Mouse (Mus musculus) spleen, postnatal 14 days (tissue): ENCODE measurements around the gene Thsd4.
A peak's percentile ranks its signal among the peaks of the same experiment; 100 is the strongest.

ENCODE experiments used
- DNase-seq, 2 experiments: peaks; one replicate each; pipeline ENCODE4 v3.0.0; 2021 to 2022; ENCODE audit warnings: low spot score in 2 of 2

Gene Thsd4

DNA sequence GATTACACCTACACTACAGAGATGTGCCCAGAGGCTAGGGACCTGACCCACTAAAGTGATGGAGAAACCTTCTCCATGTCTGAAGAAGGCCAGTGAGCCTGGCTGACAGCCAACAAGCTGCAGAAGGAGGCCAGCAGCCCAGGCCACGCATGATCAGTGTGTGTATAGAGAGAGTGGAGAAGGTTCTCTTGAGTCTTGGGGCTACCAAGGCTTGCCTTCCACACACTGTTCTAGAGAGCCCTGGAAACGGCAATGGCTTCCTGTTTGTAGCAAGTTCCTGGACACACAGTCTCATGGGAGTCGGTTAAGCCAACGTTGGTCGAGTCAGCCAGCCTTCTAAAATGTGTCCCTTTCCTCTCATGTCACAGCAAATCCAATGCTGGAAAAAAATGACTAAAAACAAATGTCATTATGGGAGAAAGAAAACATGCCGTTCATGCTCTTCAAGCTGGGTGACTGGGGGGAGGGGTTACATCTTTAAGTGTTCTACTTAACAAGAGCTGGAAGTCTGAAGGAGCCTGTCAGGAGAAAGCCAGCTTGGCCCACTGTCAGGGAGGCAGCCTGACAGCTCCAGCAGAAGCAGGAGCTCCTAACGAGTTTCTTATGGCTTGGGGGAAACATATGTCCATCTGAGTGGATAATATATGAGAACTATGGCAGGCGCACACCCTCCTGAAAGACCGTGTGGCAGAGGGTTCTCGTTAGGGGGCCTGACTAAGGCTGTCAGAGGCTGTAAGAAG is 257.1 kb downstream of the Thsd4 start:
- no peak for DNase-seq

DNA sequence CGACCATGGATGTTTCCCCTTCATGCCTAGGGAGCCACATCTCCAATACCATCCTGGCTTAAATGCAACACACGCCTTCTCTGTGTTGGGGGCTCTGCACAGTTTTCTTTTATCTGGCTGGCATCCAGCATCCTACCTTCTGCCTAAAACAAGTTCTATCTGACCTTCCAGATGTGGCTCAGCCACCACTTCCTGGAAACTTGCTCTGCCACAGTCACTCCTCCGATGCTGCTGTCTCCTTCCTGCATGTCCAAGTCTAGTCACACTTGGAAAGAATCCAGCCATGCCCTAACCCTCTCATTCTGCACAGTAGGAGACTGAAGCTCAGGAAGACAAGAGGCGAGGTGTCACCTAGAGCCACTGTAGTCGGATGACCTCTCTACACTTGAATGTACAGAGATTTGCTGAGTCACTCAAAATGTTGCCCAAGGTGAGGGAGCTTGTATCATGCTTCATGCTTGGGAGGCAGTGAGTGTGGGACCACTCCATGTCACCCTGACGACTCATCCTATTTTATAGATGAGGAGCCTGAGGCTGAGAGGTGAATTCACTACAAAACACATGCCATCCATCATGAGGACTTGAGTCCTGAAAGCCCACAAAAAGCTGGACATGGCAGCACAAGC is 259.2 kb downstream of the Thsd4 start:
- DNase-seq = no peak

DNA sequence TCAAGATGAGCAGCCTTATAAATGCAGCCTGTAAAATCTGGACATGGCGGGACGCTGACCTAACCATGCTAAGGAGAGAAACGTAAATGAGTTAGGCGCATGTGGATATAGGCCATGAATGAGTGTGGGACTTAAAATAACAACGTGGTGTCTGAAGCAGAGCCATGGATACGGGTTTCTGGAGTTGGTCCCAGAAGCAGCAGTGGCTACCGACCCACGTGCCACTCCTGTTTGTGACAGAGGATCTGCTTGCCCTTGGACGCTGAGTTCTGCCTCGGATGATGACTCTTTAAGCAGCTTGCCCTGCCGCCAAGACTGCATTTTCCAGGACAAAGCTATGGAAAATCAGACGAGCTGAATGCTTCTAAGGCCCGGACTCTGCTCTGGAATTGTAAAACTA is 262.2 kb downstream of the Thsd4 start:
- DNase-seq = no peak

DNA sequence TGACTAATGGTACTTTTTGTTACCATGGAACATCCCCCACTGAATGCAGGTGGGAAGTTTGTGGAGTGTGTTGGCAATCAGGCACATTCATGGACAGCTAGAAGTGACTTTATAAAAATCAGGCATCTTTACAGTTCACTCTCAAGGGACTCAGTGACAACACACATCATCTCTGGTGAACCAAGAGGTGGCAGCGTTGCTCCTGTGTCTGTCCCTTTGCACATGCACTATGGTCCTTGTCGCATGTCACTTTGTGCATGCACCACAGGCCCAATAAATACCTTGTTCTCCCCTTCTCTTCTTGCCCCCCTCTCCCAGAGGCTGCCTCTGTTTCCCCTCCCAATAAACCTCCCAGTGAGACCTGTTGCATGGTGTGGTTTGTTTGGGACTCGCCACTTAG is 270.1 kb downstream of the Thsd4 start:
- no peak for DNase-seq

DNA sequence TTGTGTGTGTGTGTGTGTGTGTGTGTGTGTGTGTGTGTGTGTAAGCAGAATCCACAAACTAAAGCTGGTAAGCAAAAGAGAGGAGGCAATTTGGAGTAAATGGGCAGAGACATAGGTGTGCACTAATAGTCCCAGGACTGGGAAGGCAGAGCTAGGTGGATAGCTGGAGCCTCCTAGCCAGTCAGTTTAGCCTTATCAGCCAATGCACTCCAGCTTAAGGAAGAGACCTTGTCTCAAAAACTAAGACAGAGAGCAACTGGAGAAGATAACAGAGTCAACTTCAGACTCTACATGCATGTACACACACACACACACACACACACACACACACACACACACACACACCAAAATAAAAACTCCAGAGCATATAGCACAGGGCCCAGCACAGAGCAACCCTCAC is 271.4 kb downstream of the Thsd4 start:
- DNase-seq = no peak

DNA sequence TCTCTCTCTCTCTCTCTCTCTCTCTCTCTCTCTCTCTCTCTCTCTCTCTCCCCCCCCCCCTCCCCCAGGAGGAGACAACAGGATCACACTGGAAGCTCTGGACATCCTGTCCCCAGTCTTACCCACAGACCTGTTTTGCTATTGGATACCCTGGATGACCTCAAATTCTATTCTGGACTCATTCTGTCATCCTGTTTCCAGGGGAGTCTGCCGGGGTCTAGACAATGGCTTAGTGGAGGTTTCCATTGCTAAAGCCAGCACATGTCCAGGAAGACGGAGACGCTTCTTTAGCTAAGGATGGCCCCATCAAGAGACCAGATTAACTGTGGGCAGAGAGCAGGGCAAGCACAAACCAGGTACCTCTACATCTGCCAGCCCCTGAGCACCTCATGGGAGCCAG is 273.8 kb downstream of the Thsd4 start:
- no peak for DNase-seq

DNA sequence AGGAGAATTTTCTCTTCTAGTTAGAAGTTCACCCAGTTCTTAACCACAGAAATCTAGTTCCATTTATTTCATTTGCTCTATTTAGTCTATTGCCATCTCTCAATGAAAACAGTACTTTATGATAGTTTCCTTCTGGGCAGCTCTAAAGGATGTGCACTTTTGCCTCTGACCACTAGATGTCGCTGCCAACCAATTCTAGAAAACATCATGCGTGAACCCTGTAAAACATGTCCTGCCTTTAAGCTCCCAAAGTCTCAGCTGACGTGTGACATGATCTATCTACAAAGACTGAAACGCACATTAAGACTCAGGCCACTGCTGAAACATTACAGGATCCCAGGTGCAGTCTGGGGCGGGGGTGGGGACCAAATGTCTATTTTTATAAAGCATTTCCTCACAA is 276.9 kb downstream of the Thsd4 start:
- peak; percentile 11 to 51 for DNase-seq

DNA sequence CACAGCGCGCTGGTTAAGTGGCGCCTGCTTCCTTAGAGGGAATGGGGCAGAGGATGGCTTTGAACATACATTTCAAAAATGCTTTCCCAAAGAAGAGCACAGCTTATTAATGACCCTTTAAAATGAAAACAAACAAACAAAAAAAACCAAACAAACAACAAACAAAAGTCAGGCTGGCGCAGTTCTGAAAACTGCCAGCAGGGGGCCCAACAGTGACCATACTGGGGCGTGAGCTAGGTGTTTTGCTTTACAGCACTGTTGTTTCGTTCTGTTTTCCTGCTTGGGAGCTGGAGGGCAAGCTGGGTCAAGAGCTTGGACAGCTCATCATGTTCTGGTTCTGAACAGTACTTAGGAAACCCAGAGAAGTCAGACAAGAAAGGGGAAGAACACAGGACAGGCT is 278.3 kb downstream of the Thsd4 start:
- DNase-seq = no peak

DNA sequence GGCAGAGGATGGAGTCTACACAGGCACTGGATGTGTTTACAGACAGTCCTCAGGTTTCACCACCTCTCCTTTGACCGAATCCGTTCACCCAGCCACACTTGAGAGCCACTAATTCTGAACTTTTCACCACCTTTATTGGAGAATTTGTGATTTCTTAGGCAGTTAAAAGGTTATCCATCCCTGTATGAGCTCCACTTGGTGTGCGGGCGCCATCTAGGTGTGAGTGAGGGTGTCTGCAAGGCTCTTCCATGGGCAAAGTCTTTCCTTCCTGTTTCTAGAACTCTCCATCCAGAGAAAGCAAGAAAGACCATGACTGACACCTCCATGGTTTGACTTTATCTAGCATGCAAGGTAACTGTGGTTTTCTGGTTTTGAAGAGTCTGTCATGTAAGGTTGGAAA is 284.2 kb downstream of the Thsd4 start:
- DNase-seq = peak in 1 of 2 experiments; percentile 17

DNA sequence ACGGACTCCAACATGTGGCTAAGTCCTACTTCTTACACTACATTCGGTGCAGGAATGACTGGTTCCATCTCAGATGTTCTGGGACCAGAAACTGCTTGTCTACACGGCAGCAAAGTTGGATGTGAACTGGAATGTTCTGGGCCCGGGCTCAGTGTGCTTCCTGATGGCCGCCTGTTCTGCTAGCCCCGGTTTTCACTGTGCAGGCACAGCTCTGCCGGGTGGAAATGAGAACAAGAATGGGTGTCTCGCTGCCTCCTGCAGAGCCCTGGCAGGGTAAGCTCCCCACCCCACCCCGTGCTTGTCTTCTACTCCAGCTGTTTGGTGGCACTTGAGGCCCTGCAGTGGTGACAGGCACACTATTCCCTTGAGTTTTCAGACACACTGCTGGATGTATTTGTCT is 285.7 kb downstream of the Thsd4 start:
- no peak for DNase-seq

DNA sequence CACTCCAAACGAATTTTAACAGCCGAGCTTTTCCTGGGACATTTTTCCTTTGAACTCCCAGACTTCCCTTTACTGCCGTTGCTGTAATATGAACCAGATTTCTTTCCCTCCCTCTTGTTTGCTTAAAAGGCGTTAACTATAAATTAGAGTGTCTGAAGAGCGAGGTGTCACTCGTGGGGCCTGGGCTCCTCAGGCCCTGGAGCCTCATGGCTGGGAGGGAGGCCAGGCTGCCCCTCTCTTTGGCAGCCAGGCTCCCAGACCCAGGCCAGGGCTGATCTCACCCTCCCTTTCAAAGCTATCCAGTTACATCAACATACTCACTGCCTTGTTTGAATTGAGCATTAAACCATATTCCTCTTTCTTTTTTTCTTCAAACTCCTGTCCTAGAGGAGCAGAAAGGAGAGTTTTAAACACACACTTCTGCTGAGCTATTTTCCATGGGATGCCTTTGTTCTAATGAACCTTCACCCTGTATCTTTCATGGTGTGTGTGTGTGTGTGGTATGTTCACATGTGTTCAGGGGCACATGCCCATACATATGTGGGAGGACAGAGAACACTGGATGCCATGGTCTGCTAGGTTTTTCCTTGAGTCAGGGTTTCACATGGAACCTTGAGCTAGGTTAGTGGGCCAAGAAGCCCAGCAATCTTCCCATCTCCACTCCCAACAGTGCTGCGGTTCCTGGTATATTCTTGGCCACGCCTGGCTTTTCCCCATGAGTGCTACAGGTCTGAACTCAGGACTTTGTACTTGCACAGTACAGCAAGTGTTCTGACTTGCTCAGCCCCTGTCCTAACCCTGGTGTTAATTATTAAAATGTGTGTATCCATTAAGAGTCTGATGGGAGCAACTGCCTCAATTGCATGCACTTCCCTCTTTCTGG is 287.4 kb downstream of the Thsd4 start:
- no peak for DNase-seq

DNA sequence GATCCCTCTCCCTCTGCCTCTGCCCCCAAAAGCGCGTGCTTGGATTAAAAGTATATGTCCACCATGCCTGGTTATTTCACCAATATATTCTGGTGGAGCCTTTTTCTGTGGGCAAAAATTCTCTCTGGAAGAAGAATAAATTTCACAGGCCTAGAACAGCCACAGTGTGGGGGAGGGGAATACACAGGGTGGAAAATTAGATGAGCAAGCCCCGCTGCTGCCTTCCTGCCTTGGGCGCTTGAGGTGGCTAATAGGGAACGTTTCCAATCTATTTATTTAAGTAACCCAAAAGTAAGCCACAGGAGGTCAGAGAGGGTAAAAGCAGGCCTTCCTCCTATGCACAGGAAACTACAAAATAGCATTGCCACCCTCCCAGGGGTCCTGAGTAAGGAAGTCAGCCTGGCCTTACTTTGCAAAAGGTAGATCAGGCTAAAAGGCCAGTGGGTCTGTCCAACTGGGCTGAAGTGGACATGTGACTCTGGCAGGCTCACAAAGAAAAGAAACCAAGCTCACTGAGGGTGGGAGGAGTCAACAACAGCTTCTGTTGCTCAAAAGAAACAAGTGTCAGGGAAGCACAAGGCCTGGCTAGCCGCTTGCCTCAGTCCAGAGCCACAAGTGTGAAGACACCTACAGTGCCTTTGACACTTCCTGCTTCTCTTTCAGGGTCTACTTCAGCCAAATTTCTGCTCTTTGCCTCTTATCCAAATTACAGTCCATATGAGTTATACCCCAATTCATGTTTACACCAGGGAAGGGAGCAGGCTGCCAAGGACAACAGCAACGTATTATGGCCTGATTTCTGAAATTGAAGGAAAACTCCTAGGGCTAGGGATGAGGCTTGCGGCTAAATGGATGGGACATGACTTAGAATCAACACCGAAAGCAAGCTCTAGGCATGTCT is 289.6 kb downstream of the Thsd4 start:
- no peak for DNase-seq

DNA sequence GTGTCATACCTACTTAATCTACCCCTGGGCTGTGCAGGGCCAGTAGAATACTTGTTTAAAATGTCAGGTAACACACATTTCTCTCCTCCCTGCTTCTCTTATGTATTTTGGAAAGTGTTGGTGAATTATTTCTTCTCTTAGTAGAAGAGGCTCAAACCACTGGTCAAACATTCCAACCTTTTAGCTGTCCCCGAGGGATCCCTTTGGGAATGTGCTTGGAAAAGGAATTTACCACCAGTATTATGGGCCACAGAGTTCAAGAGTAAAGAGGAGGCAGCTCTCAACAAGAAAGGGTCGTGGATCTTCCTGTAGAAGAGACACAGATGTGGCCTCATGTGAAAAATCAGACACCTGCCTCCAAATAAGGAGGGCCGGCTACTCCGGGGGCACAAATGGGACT is 292.4 kb downstream of the Thsd4 start:
- DNase-seq = no peak

DNA sequence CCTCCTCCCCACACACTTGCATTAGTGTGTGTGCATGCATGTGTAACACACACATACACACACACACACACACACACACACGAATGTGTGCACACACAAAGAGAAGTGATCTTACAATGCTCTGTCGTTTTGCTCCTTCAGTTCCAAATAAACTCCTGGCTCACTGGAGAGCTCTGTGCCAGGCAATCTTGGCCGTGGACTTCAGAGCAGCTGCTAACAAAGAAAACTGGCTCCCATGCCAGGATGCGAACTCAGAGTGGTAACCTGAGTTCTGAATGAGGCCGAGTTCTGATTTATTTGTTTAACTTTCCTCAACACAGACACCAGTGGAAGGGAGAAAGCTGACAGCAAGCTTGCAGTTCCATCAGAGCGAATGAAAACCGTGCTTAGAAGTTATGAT is 294.1 kb downstream of the Thsd4 start:
- no peak for DNase-seq

DNA sequence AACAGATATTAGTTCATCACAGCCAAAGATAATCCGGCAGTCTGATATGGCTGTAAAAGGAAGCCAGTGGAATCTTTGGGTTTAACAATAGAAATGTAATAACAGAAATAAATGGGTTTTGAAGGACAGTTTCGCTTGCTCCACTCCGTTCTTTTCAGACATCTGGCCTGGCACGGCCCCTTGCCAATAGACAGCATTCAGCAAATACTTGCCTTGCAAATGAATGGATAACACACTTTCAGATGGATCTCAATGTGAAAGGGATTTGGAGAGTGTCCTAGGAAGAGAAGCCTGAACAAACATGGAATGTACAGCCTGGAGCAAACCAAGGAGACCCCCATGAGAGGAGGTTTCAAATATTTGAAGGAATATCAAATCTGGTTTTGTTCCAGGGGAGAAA is 295.2 kb downstream of the Thsd4 start:
- no peak for DNase-seq

DNA sequence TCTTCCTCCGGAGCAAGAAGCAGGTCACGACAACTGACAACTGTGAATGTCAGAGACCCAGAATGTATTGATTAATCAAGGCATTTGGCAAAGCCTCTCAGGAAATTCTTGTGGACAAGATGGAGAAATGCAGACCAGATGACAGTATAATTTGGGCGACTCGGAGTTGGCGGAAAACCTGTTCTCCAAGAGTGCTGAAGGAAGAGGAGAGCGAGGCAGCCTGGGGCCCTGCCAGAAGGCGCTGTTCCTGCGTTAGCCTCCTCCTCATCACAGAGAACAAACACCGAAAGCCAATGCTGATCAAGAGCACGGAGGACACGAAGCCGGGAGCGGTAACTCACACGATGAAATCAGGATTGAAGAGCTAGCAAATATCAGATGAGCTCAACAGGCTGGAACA is 295.7 kb downstream of the Thsd4 start:
- DNase-seq = no peak

DNA sequence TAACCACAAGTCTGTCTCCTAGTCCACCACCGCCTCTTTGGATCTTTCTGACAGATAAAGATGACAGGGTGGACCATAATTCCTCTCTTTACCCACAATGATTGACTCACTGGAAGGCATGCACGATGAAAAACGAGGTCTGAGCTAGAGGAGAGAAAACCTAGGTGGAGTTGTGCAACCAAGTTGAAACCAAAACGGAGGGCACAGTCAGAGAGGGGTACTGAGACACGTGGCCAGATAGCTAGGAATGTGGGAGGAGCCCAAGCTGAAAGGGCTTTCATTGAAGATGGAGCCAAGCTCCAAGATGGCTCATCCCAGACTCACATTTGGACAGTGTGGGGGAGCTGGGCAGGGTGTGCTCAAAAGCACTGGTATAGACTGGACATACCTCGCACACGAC is 296.4 kb downstream of the Thsd4 start:
- no peak for DNase-seq

DNA sequence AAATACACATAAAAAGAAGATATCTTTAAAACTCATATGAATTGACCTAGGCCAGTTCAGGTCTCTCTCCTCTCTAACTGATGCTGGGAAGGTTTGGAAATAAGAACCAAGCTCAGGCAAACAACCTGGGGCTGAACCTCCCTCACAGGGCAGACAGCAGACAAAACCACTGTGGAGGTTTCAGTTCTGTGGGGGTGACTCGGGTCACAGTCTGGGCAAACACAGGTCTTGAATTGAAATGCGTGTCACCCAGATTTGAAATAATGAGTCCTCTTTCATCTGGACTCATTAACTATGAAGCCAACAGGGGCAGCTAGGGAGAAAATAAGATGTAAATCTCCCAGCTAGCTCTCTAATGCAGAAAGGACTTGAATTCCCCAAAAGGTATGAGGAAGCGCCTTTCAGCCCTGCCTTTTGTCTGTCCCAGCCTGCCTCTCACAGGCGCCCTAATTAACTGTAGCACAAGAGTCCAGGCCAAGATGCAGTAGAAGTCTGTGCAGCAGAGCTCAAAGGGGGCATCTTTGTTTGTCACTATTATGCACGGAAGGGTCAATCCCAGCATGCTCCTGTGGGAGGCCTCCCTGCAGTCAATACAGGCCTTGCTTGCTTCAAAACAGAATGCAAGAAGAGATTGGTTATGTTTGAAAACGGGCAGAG is 297.7 kb downstream of the Thsd4 start:
- DNase-seq = no peak

DNA sequence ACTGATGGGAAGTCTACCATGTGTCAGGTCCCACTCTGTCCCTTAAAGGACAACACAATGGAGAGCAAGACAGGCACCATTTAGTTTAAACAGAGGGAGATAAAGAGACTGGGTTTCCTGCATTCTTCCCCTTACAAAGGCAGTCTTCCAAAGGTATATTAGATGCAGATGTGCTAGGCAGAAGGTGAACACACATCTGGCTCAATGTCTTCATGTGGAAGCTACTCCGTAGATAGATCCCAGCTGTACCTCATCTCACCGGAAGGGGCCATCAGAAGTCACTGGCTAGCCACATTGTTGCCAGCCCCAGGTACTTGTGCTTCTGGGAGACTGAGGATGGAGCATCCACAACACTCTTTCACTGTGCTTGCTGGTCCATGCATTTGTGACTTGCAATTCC is 301.4 kb downstream of the Thsd4 start:
- DNase-seq = no peak

DNA sequence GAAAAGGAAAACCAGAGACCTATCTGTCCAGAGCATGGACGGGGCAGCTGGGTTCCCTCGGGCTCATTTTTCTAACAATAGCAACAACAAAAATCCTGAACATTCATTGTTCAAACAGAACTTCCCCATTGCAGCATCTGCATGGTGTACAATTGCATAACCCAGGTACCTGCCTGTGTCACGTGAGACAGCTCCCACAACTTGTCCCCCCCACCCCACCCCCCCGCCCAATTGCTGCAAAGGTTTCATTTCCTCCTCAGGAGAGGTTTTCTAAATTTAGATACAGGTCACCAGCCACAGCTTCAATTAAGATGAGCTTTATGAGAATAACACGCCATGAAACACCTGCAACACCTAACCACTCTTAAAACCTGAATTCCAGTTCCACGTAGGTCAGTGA is 303.4 kb downstream of the Thsd4 start:
- DNase-seq = no peak

DNA sequence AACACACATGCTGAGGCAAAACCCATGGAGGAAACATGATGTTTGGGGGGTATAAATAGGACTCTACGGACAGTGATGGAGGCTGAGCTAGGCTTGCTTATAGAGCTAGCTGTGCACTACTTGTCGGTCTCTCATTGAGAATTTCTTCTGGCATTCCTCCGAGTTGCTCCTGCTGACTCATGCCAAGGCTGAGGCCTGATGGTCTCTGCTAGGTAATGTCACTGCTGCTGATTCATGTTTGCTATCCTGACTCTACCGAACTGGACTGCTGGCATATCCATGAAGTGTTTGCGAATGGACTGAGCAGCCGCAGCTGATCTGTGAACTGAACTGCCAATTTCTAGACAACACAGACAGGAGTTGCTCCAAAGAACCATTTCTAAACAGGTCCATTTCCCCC is 305.8 kb downstream of the Thsd4 start:
- DNase-seq = no peak
